Mouse (Mus musculus) small intestine, adult 2 months (tissue): ENCODE measurements around the gene Fam170b. TPM values are rescaled to one million over a fixed set of nuclear protein-coding genes. Genes with fewer than 3 reads are reported as not detected.

Experiments
- H3K27ac ChIP-seq: fragments of 200-500 bp; 2 replicates; pipeline ENCODE4 v1.5.1; 2012; ENCODE audit warnings: low read depth, low read length, control low read depth, inconsistent platforms; ENCODE audit not compliant: insufficient read depth
- H3K27me3 ChIP-seq: fragments of 200-500 bp; 2 replicates; pipeline ENCODE4 v1.6.1; 2012; ENCODE audit warnings: mild to moderate bottlenecking, moderate library complexity, low read length, inconsistent platforms; ENCODE audit not compliant: control insufficient read depth, insufficient read depth
- H3K36me3 ChIP-seq: fragments of 200-500 bp; 2 replicates; pipeline ENCODE4 v1.6.1; 2012; ENCODE audit warnings: mild to moderate bottlenecking, low read length, control low read depth, inconsistent platforms; ENCODE audit not compliant: control insufficient read depth, insufficient read depth
- H3K4me1 ChIP-seq: fragments of 200-500 bp; 2 replicates; pipeline ENCODE4 v1.6.1; 2012; ENCODE audit warnings: low read length, inconsistent platforms, mixed read lengths; ENCODE audit not compliant: control insufficient read depth, insufficient read depth, insufficient read length
- H3K4me3 ChIP-seq: fragments of 200-500 bp; 2 replicates; pipeline ENCODE4 v1.5.1; 2012; ENCODE audit warnings: low read depth, mild to moderate bottlenecking, control low read depth, inconsistent platforms, low read length, moderate library complexity
- CTCF ChIP-seq: fragments of 200-500 bp; IDR thresholded peaks from 2 replicates; pipeline ENCODE4 v1.5.1; 2012; ENCODE audit warnings: low read depth, mild to moderate bottlenecking, control low read depth, inconsistent platforms, low read length, moderate library complexity, mixed read lengths; ENCODE audit not compliant: insufficient replicate concordance, insufficient read length; ENCODE audit errors: extremely low read depth
- POLR2A ChIP-seq: fragments of 200-500 bp; IDR thresholded peaks from 2 replicates; pipeline ENCODE4 v1.6.1; 2012; ENCODE audit warnings: low read depth, mild to moderate bottlenecking, control low read depth, inconsistent platforms, low read length, moderate library complexity
- WGBS: fragments of 180-500 bp; shearing (Covaris S2); methylation state at CpG from one replicate; pipeline ENCODE4 v1.1.7; 2018; 5-methylcytosine and 5-hydroxymethylcytosine counted together
- polyA plus RNA-seq: library from polyadenylated mRNA; depleted of rRNA; stranded (reverse); fragments of >200 nt; gene quantifications from 2 replicates; pipeline ENCODE4 v1.2.3, GENCODE M21; 2012

Fam170b gene
- polyA plus RNA-seq, 1 experiment = not detected

GRCm38 (mm10) chr14:32827994-32828650 lies 5.6 kb upstream of the Fam170b start:
- Histone ChIP-seq H3K4me3 (no peak overlapping the region), H3K36me3 (no peaks in the 10 kb centered on the region), H3K27ac (0 out of 2 replicates have a peak overlapping the region, but pooled peaks have one; percentile 31), H3K27me3 (no peaks in the 10 kb centered on the region), H3K4me1 (peaks cover 10% of the 10 kb centered on the region)
- WGBS = 53% methylated on average over 6 of the region's 6 CpGs
- TF ChIP-seq CTCF = no peak
- TF ChIP-seq POLR2A = no peak

GRCm38 (mm10) chr14:32835181-32835580 lies 1.4 kb downstream of the Fam170b start:
- no peak overlapping the region for H3K27ac ChIP-seq
- no peaks in the 10 kb centered on the region for H3K36me3 ChIP-seq
- WGBS = 69% methylated on average over 14 of the region's 14 CpGs
- H3K4me3 ChIP-seq = no peak overlapping the region
- no peaks in the 10 kb centered on the region for H3K4me1 ChIP-seq
- TF ChIP-seq POLR2A = no peak
- TF ChIP-seq CTCF = no peak
- no peaks in the 10 kb centered on the region for H3K27me3 ChIP-seq

GRCm38 (mm10) chr14:32835596-32835995 lies 1.8 kb downstream of the Fam170b start:
- WGBS = 83% methylated on average over 14 of the region's 14 CpGs
- Histone ChIP-seq H3K36me3 (no peaks in the 10 kb centered on the region), H3K4me1 (no peaks in the 10 kb centered on the region), H3K27me3 (no peaks in the 10 kb centered on the region), H3K27ac (no peak overlapping the region), H3K4me3 (no peak overlapping the region)
- no peak for TF ChIP-seq CTCF
- no peak for TF ChIP-seq POLR2A

GRCm38 (mm10) chr14:32836191-32836590 lies 2.4 kb downstream of the Fam170b start:
- TF ChIP-seq POLR2A (no peak), CTCF (no peak)
- H3K4me3 ChIP-seq = no peak overlapping the region
- H3K27me3 ChIP-seq = no peaks in the 10 kb centered on the region
- no peak overlapping the region for H3K27ac ChIP-seq
- no peaks in the 10 kb centered on the region for H3K36me3 ChIP-seq
- 94% methylated on average over 11 of the region's 11 CpGs for WGBS
- no peaks in the 10 kb centered on the region for H3K4me1 ChIP-seq

- no peaks in the 10 kb centered on the region for H3K36me3 ChIP-seq
- no peaks in the 10 kb centered on the region for H3K4me1 ChIP-seq
- H3K4me3 ChIP-seq = no peak overlapping the region
- H3K27ac ChIP-seq = no peak overlapping the region
- no peak for TF ChIP-seq CTCF
- TF ChIP-seq POLR2A = no peak
- H3K27me3 ChIP-seq = no peaks in the 10 kb centered on the region
Observed at GRCm38 (mm10) chr14:32842052-32842451, 8.3 kb downstream of the Fam170b start.

GRCm38 (mm10) chr14:32854059-32854458 lies 20.3 kb downstream of the Fam170b start:
- Histone ChIP-seq H3K4me1 (no peaks in the 10 kb centered on the region), H3K4me3 (no peak overlapping the region), H3K27ac (no peak overlapping the region), H3K36me3 (no peaks in the 10 kb centered on the region), H3K27me3 (peaks cover 11% of the 10 kb centered on the region)
- TF ChIP-seq POLR2A = no peak
- no peak for TF ChIP-seq CTCF
- 83% methylated on average over 4 of the region's 4 CpGs for WGBS

- TF ChIP-seq CTCF = no peak
- no peaks in the 10 kb centered on the region for H3K4me1 ChIP-seq
- H3K36me3 ChIP-seq = no peaks in the 10 kb centered on the region
- H3K27ac ChIP-seq = no peak overlapping the region; the same call in 1 of the 2 replicates
- H3K4me3 ChIP-seq = peak overlapping the region; percentile 53
- peaks cover 11% of the 10 kb centered on the region for H3K27me3 ChIP-seq
- WGBS = 27% methylated on average over 5 of the region's 5 CpGs
Observed at GRCm38 (mm10) chr14:32856246-32856645, 22.5 kb downstream of the Fam170b start.
